ENCODE assay signal across 33 mouse cellular contexts in genomic region chr13:56401186-56401585, GRCm38 (mm10). TPM values are rescaled to one million over a fixed set of nuclear protein-coding genes. Genes with fewer than 3 reads are reported as not detected.
DNase-seq lines count a peak whose midpoint lies in the region; ATAC-seq and TF ChIP-seq lines count a peak whose summit lies in the region.
"Had no signal": no experiment of that assay in that cellular context is flagged by ENCODE, and none has a peak within 500 bp of the region (broad histone marks: within the 10 kb centered on the region; RNA-seq: fewer than 3 reads in every experiment).

No protein-coding gene starts in this region.

- DNase-seq in embryonic facial prominence, embryonic 10.5 days (ENCODE audit: low spot score): no peak
- DNase-seq in midbrain, embryonic 10.5 days (ENCODE audit: low spot score): no peak
- DNase-seq in midbrain, postnatal 0 days (ENCODE audit: low spot score): no peak
- DNase-seq in brain, adult 2 months (ENCODE audit: low read depth, low spot score): peak; percentile 44
- no peak for DNase-seq in layer of hippocampus, adult 2 months (ENCODE audit: low spot score in 2 of 2)
- DNase-seq: adrenal gland, adult 8-10 months; adrenal gland, postnatal 25 days; B cell, adult 2 months; cerebellum, adult 11 months; cerebellum, adult 18-20 months; cerebellum, adult 8-10 months; cerebellum, adult 9-11 months; cerebellum, postnatal 14 days; cerebellum, postnatal 36 days; embryo, embryonic 11 days had no signal

- H3K4me3 ChIP-seq in embryonic facial prominence, embryonic 13.5 days: no peak overlapping the region
- no peak overlapping the region for H3K4me3 ChIP-seq in embryonic facial prominence, embryonic 10.5 days
- no peak overlapping the region for H3K4me3 ChIP-seq in midbrain, embryonic 10.5 days
- H3K4me3 ChIP-seq in midbrain, postnatal 0 days (ENCODE audit: low read depth, low read length): no peak overlapping the region
- no peak overlapping the region for H3K4me3 ChIP-seq in olfactory bulb, adult 2 months (ENCODE audit: insufficient read depth, low read depth, low read length)
- no peak overlapping the region for H3K4me3 ChIP-seq in layer of hippocampus, adult 2 months
- H3K4me3 ChIP-seq: embryonic facial prominence, embryonic 12.5 days; erythroblast, embryonic 14.5 days; forebrain, embryonic 10.5 days; forebrain, embryonic 12.5 days had no signal

- H3K4me1 ChIP-seq in embryonic facial prominence, embryonic 13.5 days: peaks cover 52% of the 10 kb centered on the region
- H3K4me1 ChIP-seq in embryonic facial prominence, embryonic 10.5 days: peaks cover 29% of the 10 kb centered on the region
- peaks cover 14% of the 10 kb centered on the region for H3K4me1 ChIP-seq in midbrain, embryonic 10.5 days
- H3K4me1 ChIP-seq in midbrain, postnatal 0 days (ENCODE audit: insufficient read depth, low read length): no peaks in the 10 kb centered on the region
- peaks cover 18% of the 10 kb centered on the region for H3K4me1 ChIP-seq in olfactory bulb, adult 2 months (ENCODE audit: control insufficient read depth, insufficient read depth, low read length)

- H3K4me2 ChIP-seq in embryonic facial prominence, embryonic 13.5 days: no peak overlapping the region
- H3K4me2 ChIP-seq in midbrain, postnatal 0 days (ENCODE audit: low read depth, low read length, poor library complexity, severe bottlenecking): no peak overlapping the region
- H3K4me2 ChIP-seq: embryonic facial prominence, embryonic 12.5 days; forebrain, embryonic 12.5 days had no signal

- no peak for ATAC-seq in embryonic facial prominence, embryonic 13.5 days (ENCODE audit: insufficient number of reproducible peaks, insufficient read depth, low FRiP score, low TSS enrichment, low read depth)
- no peak for ATAC-seq in midbrain, postnatal 0 days (ENCODE audit: low FRiP score)
- ATAC-seq in erythroblast, adult 5-6 weeks (replicated peaks; ENCODE audit: low FRiP score, poor library complexity, severe bottlenecking): no peak
- ATAC-seq: activated CD4-positive, CD25-positive, alpha-beta regulatory T cell, adult 4 months; CD4-positive, CD25-positive, alpha-beta regulatory T cell, adult 4 months; forebrain, embryonic 14.5 days; forebrain, embryonic 16.5 days; Patski had no signal

- no peak overlapping the region for H3K9ac ChIP-seq in embryonic facial prominence, embryonic 13.5 days
- no peak overlapping the region for H3K9ac ChIP-seq in midbrain, postnatal 0 days (replicated peaks; ENCODE audit: low read length, poor library complexity, severe bottlenecking)
- H3K9ac ChIP-seq: embryonic facial prominence, embryonic 12.5 days; forebrain, embryonic 12.5 days had no signal

- no peaks in the 10 kb centered on the region for H3K9me3 ChIP-seq in embryonic facial prominence, embryonic 13.5 days
- no peaks in the 10 kb centered on the region for H3K9me3 ChIP-seq in embryonic facial prominence, embryonic 10.5 days
- no peaks in the 10 kb centered on the region for H3K9me3 ChIP-seq in midbrain, embryonic 10.5 days (replicated peaks)
- H3K9me3 ChIP-seq in midbrain, postnatal 0 days (ENCODE audit: low read length): no peaks in the 10 kb centered on the region
- H3K9me3 ChIP-seq: embryonic facial prominence, embryonic 12.5 days; forebrain, embryonic 10.5 days had no signal

- no peaks in the 10 kb centered on the region for H3K36me3 ChIP-seq in embryonic facial prominence, embryonic 13.5 days
- no peaks in the 10 kb centered on the region for H3K36me3 ChIP-seq in embryonic facial prominence, embryonic 10.5 days (replicated peaks)
- H3K36me3 ChIP-seq in midbrain, embryonic 10.5 days: no peaks in the 10 kb centered on the region
- H3K36me3 ChIP-seq in midbrain, postnatal 0 days (ENCODE audit: insufficient read depth, low read length): no peaks in the 10 kb centered on the region
- H3K36me3 ChIP-seq: embryonic facial prominence, embryonic 12.5 days; forebrain, embryonic 10.5 days; forebrain, embryonic 12.5 days; G1E had no signal

- TF ChIP-seq CTCF in midbrain, postnatal 0 days (IDR thresholded peaks at IDR 0.05): no peak
- TF ChIP-seq CTCF in olfactory bulb, adult 2 months (IDR thresholded peaks at IDR 0.05; ENCODE audit: insufficient read depth, low read depth, low read length): no peak
- no peak for TF ChIP-seq CTCF in layer of hippocampus, adult 2 months (conservative IDR thresholded peaks at IDR 0.05)

- no peak for TF ChIP-seq POLR2A in olfactory bulb, adult 2 months (IDR thresholded peaks at IDR 0.05; ENCODE audit: insufficient read depth, low read depth, low read length)

- 46% methylated on average over 4 of the region's 4 CpGs for WGBS in embryonic facial prominence, embryonic 13.5 days
- WGBS in embryonic facial prominence, embryonic 10.5 days: 56% methylated on average over 4 of the region's 4 CpGs
- 63% methylated on average over 4 of the region's 4 CpGs for WGBS in midbrain, embryonic 10.5 days
- 49% methylated on average over 4 of the region's 4 CpGs for WGBS in midbrain, postnatal 0 days
- 25% methylated on average over 4 of the region's 4 CpGs for WGBS in olfactory bulb, adult 2 months

- no peaks in the 10 kb centered on the region for H3K27me3 ChIP-seq in embryonic facial prominence, embryonic 13.5 days
- 0 out of 2 replicates have a peak, but pooled peaks cover 4% of the 10 kb centered on the region for H3K27me3 ChIP-seq in embryonic facial prominence, embryonic 10.5 days (replicated peaks; ENCODE audit: low read depth, poor library complexity, severe bottlenecking)
- H3K27me3 ChIP-seq in midbrain, embryonic 10.5 days (ENCODE audit: low read depth, poor library complexity, severe bottlenecking): no peaks in the 10 kb centered on the region; the same call in 1 of the 2 replicates
- H3K27me3 ChIP-seq in midbrain, postnatal 0 days (ENCODE audit: insufficient read depth, low read length): no peaks in the 10 kb centered on the region
- H3K27me3 ChIP-seq: embryonic facial prominence, embryonic 12.5 days; forebrain, embryonic 12.5 days; Patski had no signal

- H3K27ac ChIP-seq in embryonic facial prominence, embryonic 13.5 days: 0 out of 2 replicates have a peak overlapping the region, but pooled peaks have one; percentile 35
- no peak overlapping the region for H3K27ac ChIP-seq in embryonic facial prominence, embryonic 10.5 days (replicated peaks)
- H3K27ac ChIP-seq in midbrain, embryonic 10.5 days (replicated peaks): 0 out of 2 replicates have a peak overlapping the region, but pooled peaks have one; percentile 23
- no peak overlapping the region for H3K27ac ChIP-seq in midbrain, postnatal 0 days (ENCODE audit: low read depth, low read length)
- H3K27ac ChIP-seq in olfactory bulb, adult 2 months (ENCODE audit: insufficient read depth, low read depth, low read length): 0 out of 2 replicates have a peak overlapping the region, but pooled peaks have one; percentile 30
- no peak overlapping the region for H3K27ac ChIP-seq in layer of hippocampus, adult 2 months
- H3K27ac ChIP-seq: embryonic facial prominence, embryonic 12.5 days; forebrain, embryonic 10.5 days; forebrain, embryonic 12.5 days had no signal

RNA-seq across cellular contexts. Expression of gene Gm3045, which starts 25.2 kb away (rescaled TPM):
- polyA plus RNA-seq in embryonic facial prominence, embryonic 13.5 days (2015; fragmentation: Nextera tagmentation; extraction: Ambion mirVana): not detected in 2 replicates
- not detected in 2 replicates for polyA plus RNA-seq in embryonic facial prominence, embryonic 10.5 days (2016; fragmentation: Nextera tagmentation; extraction: Ambion mirVana)
- not detected in 2 replicates for polyA plus RNA-seq in midbrain, embryonic 10.5 days (2016; fragmentation: Nextera tagmentation; extraction: Ambion mirVana)
- total RNA-seq in midbrain, postnatal 0 days (2014; rRNA removed): not detected in 2 replicates
- polyA plus RNA-seq in midbrain, postnatal 0 days (2015; fragmentation: Nextera tagmentation; extraction: Ambion mirVana): not detected in 2 replicates
- polyA plus RNA-seq in olfactory bulb, adult 2 months (2012; ENCODE audit: insufficient read depth, insufficient read length, low replicate concordance, missing spikeins): not detected in 2 replicates
- total RNA-seq in erythroblast, adult 5-6 weeks (2015; ENCODE audit: low replicate concordance): not detected in 2 replicates
- total RNA-seq in erythroblast, adult 5-6 weeks (2017; ENCODE audit: low replicate concordance): not detected in 2 replicates
- total RNA-seq in layer of hippocampus, adult 2 months (2021): not detected
- total RNA-seq: adrenal gland, adult 18-20 months; adrenal gland, adult 8-10 months; adrenal gland, postnatal 25 days; CH12.LX; common myeloid progenitor, adult 5-6 weeks had no signal
- polyA plus RNA-seq: activated CD4-positive, CD25-positive, alpha-beta regulatory T cell, adult 4 months; brain, embryonic 14.5 days; CD4-positive, CD25-positive, alpha-beta regulatory T cell, adult 4 months; embryonic facial prominence, embryonic 12.5 days; erythroblast, embryonic 14.5 days; forebrain, embryonic 10.5 days; forebrain, embryonic 12.5 days; forebrain, embryonic 14.5 days; forebrain, embryonic 16.5 days; frontal cortex, adult 2 months; G1E; Patski had no signal

RNA-seq across cellular contexts. Expression of gene Slc25a48, which starts 37.0 kb away (rescaled TPM):
- 0.32 and 0.42 TPM in 2 replicates for polyA plus RNA-seq in embryonic facial prominence, embryonic 13.5 days (2015; fragmentation: Nextera tagmentation; extraction: Ambion mirVana)
- not detected in 2 replicates for polyA plus RNA-seq in embryonic facial prominence, embryonic 10.5 days (2016; fragmentation: Nextera tagmentation; extraction: Ambion mirVana)
- not detected in 2 replicates for polyA plus RNA-seq in midbrain, embryonic 10.5 days (2016; fragmentation: Nextera tagmentation; extraction: Ambion mirVana)
- 0.05 and 0.28 TPM in 2 replicates for total RNA-seq in midbrain, postnatal 0 days (2014; rRNA removed)
- polyA plus RNA-seq in midbrain, postnatal 0 days (2015; fragmentation: Nextera tagmentation; extraction: Ambion mirVana): 0.04 TPM in 1 of 2 replicates, not detected in the other
- polyA plus RNA-seq in olfactory bulb, adult 2 months (2012; ENCODE audit: insufficient read depth, insufficient read length, low replicate concordance, missing spikeins): not detected in 2 replicates
- total RNA-seq in erythroblast, adult 5-6 weeks (2015; ENCODE audit: low replicate concordance): not detected in 2 replicates
- total RNA-seq in erythroblast, adult 5-6 weeks (2017; ENCODE audit: low replicate concordance): not detected in 2 replicates
- not detected for total RNA-seq in layer of hippocampus, adult 2 months (2021)
- total RNA-seq: CH12.LX; common myeloid progenitor, adult 5-6 weeks had no signal
- polyA plus RNA-seq: activated CD4-positive, CD25-positive, alpha-beta regulatory T cell, adult 4 months; CD4-positive, CD25-positive, alpha-beta regulatory T cell, adult 4 months; forebrain, embryonic 10.5 days; forebrain, embryonic 12.5 days; forebrain, embryonic 16.5 days; G1E had no signal

Comparison
In these comparisons a context has a peak if more than half of its experiments do, and no peak if none do; other contexts are left out.
1. H3K27ac ChIP-seq: peak in embryonic facial prominence, embryonic 13.5 days (single experiment), midbrain, embryonic 10.5 days (single experiment) and olfactory bulb, adult 2 months (single experiment); none in embryonic facial prominence, embryonic 10.5 days (single experiment), midbrain, postnatal 0 days (single experiment) and layer of hippocampus, adult 2 months (single experiment).